Mouse (Mus musculus) macrophage (primary cell): ENCODE measurements around the gene Maml3. TPM values are rescaled to one million over a fixed set of nuclear protein-coding genes. Genes with fewer than 3 reads are reported as not detected.

Source experiments
- H3K27ac ChIP-seq: fragments of 350-480 bp; formaldehyde crosslinking; 2 replicates; pipeline ENCODE4 v1.9.0; 2021
- H3K36me3 ChIP-seq: fragments of 350-480 bp; formaldehyde crosslinking; 2 replicates; pipeline ENCODE4 v1.9.0; 2021; ENCODE audit errors: inconsistent target
- H3K4me3 ChIP-seq: fragments of 350-480 bp; formaldehyde crosslinking; 2 replicates; pipeline ENCODE4 v1.9.0; 2021; ENCODE audit errors: inconsistent target
- H3K79me2 ChIP-seq: fragments of 350-480 bp; formaldehyde crosslinking; 2 replicates; pipeline ENCODE4 v1.9.0; 2021; ENCODE audit errors: inconsistent target
- WGBS: methylation state at CpG from one replicate; pipeline ENCODE4 v1.1.7; 2026; ENCODE audit warnings: inconsistent platforms; ENCODE audit not compliant: missing documents; 5-methylcytosine and 5-hydroxymethylcytosine counted together
- polyA plus RNA-seq: library from polyadenylated mRNA; stranded (reverse); fragments of 250-400 nt; gene quantifications from 3 replicates; pipeline ENCODE4 v1.2.4, GENCODE M21; 2018; ENCODE audit warnings: inconsistent platforms

Gene Maml3
- polyA plus RNA-seq, 1 experiment from 2014 or later: 0.72 TPM

DNA sequence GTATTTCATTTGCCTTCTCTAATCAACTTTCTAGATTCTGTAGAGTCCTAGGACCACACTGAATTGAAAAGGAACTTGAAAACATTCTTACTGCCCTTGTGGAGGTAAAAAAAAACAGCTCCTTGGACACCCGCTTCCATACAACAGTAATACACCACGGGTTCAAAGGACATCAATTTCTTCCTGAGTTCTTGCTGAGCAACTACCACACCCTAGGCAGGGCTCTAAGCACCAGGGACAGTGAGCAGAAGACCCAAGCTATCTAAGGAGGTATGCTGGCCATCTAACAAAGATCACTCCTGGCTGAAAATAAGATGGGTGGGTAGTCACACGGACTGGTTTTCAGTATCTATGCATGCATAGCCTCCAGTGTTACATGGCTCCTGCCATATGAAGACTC lies 88.7 kb downstream of the Maml3 start:
- Histone ChIP-seq H3K79me2 (no peaks in the 10 kb centered on the region), H3K27ac (no peak overlapping the region), H3K4me3 (no peak overlapping the region), H3K36me3 (no peaks in the 10 kb centered on the region)
- WGBS: 84% methylated on average over 3 of the region's 3 CpGs

DNA sequence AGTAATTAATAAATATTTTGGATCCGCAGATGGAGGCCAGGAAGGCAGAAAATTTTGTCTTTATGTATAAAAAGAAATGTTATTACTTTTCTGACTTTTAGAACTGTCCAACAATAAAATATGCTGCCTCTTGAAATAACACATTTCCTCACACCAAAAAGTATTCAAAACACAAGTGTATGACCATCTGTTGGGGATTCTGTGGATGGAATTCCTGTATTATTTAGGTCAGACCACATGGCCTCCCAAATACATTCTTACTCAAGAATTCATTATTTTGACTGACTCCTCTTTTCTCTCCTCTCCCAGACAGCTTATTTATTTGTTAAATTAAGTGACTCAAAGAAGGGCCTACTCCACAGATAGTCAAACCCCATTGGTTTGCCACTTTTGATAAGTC lies 89.3 kb downstream of the Maml3 start:
- Histone ChIP-seq H3K36me3 (no peaks in the 10 kb centered on the region), H3K4me3 (no peak overlapping the region), H3K79me2 (no peaks in the 10 kb centered on the region), H3K27ac (no peak overlapping the region)
- 87% methylated on average over 1 of the region's 1 CpGs for WGBS

- Histone ChIP-seq H3K79me2 (no peaks in the 10 kb centered on the region), H3K27ac (no peak overlapping the region)
Measured at GRCm38 (mm10) chr3:52011032-52011710, 93.7 kb downstream of the Maml3 start.

DNA sequence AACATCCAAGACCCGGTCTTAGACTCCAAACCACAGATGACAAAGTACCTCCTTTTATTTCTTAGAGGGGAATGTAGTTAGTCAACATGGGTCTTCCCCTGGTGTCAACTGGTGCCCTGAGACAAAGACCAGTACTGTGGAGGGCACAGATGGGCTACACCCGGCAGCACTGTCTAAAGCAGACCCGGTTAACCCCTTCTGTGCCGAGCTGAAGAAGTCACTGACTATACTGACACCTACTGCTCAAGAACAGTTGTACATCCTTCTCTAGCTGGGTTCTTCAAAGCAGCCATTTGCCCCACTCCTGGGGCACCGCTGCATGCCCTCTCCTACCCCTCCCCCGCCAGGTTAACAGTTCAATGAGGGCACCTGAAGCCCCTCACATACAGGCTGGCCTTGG lies 95.6 kb downstream of the Maml3 start:
- Histone ChIP-seq H3K79me2 (no peaks in the 10 kb centered on the region), H3K36me3 (no peaks in the 10 kb centered on the region), H3K4me3 (no peak overlapping the region), H3K27ac (no peak overlapping the region)
- WGBS: 39% methylated on average over 6 of the region's 6 CpGs

More at GRCm38 (mm10) chr3:52011032-52011710, 93.7 kb downstream of the Maml3 start:
- WGBS: 58% methylated on average over 9 of the region's 9 CpGs
- Histone ChIP-seq H3K4me3 (no peak overlapping the region), H3K36me3 (no peaks in the 10 kb centered on the region)

GRCm38 (mm10) chr3:52007602-52008252 lies 97.1 kb downstream of the Maml3 start:
- Histone ChIP-seq H3K36me3 (no peaks in the 10 kb centered on the region), H3K4me3 (no peak overlapping the region; the same call in 1 of the 2 replicates), H3K79me2 (no peaks in the 10 kb centered on the region), H3K27ac (no peak overlapping the region)
- 22% methylated on average over 21 of the region's 21 CpGs for WGBS

- Histone ChIP-seq H3K36me3 (no peaks in the 10 kb centered on the region), H3K79me2 (no peaks in the 10 kb centered on the region), H3K4me3 (no peak overlapping the region), H3K27ac (no peak overlapping the region)
- 40% methylated on average over 9 of the region's 9 CpGs for WGBS
Measured at GRCm38 (mm10) chr3:52006721-52007330, 98.0 kb downstream of the Maml3 start.

DNA sequence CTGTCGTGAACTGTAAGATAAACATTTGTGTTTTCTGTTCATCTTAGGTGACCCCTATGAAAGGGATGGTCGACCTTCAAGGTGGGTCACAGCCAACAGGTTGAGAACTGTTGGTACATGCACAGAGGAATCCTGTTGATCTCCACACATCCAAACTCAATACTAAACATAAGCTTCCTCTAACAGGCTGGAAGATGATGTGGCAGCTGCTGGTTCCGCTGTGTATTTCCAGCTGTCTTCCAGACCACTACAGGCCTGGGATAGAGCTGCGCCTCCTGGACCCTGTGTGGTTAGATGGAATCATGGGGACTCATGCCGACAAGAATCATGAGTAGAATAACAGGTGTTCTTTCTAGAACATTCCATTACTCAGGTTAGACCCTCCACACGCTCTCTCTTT lies 101.2 kb downstream of the Maml3 start:
- Histone ChIP-seq H3K27ac (no peak overlapping the region), H3K36me3 (no peaks in the 10 kb centered on the region), H3K4me3 (no peak overlapping the region), H3K79me2 (no peaks in the 10 kb centered on the region)
- WGBS: 96% methylated on average over 6 of the region's 6 CpGs

GRCm38 (mm10) chr3:52001518-52001895 lies 103.4 kb downstream of the Maml3 start:
- H3K36me3 ChIP-seq: no peaks in the 10 kb centered on the region
- H3K79me2 ChIP-seq: no peaks in the 10 kb centered on the region
- H3K27ac ChIP-seq: no peak overlapping the region
- H3K4me3 ChIP-seq: no peak overlapping the region
- 59% methylated on average over 9 of the region's 9 CpGs for WGBS

GRCm38 (mm10) chr3:52000871-52001517 lies 103.9 kb downstream of the Maml3 start:
- no peak overlapping the region for H3K4me3 ChIP-seq
- no peaks in the 10 kb centered on the region for H3K36me3 ChIP-seq
- H3K79me2 ChIP-seq: no peaks in the 10 kb centered on the region
- H3K27ac ChIP-seq: 0 out of 2 replicates have a peak overlapping the region, but pooled peaks have one; percentile 28
- 39% methylated on average over 10 of the region's 10 CpGs for WGBS

DNA sequence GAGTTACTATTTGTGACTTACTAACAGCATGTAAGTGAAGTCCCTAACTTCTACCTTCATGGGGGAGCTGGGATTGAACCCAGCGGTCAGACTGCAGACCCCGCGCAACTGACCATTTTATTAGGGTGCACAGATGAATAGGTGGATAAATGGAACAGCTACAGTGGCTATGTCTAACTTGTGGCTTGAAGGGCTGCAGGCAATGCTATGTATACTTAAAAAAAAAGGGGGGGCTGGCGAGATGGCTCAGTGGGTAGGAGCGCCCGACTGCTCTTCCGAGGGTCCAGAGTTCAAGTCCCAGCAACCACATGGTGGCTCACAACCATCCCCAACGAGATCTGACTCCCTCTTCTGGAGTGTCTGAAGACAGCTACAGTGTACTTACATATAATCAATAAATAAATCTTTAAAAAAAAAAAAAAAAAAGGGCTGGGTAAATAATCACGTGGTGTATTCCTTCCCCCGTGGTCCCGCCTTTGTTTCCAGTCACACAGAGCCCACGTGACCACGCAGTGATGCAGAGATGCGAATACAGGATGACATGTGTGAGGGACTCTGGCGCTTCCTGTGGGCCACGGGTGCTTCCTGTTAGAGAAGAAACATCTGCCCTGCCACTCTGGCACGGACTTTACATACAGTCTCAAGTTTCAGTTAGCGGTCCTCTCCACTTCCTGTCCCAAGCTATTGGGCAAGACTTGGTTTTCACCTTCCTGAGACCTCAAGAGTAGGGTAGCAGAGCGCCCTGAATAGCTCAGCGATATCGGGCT lies 105.0 kb downstream of the Maml3 start:
- Histone ChIP-seq H3K36me3 (no peaks in the 10 kb centered on the region), H3K27ac (peak overlapping the region; percentile 28), H3K79me2 (no peaks in the 10 kb centered on the region), H3K4me3 (no peak overlapping the region)
- 20% methylated on average over 16 of the region's 21 CpGs for WGBS

- 69% methylated on average over 21 of the region's 21 CpGs for WGBS
- no peak overlapping the region for H3K27ac ChIP-seq
- no peak overlapping the region for H3K4me3 ChIP-seq
- no peaks in the 10 kb centered on the region for H3K79me2 ChIP-seq
- H3K36me3 ChIP-seq: no peaks in the 10 kb centered on the region
Measured at GRCm38 (mm10) chr3:51998511-51999399, 106.1 kb downstream of the Maml3 start.

- no peak overlapping the region for H3K27ac ChIP-seq
Measured at GRCm38 (mm10) chr3:51997616-51998015, 107.3 kb downstream of the Maml3 start.

DNA sequence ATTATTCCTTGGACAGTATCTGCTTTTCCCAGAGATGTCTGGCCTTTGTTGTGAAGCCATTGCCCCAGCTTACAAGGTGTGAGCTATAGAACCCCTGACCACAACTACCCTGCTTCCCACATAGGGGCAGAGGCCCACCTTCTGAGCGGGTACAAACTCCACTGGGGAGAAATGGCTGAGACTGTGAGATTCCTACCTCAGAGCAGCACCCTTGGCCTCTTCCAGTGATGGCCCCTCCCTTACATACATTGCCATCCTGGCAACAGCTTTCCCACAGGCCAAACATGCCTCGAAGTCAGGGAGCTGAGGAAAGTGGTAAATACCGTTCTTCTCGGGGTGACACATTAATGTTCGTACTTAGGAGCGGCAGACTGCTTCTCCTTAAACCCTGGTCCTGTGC lies 118.4 kb downstream of the Maml3 start:
- 90% methylated on average over 5 of the region's 6 CpGs for WGBS
- Histone ChIP-seq H3K79me2 (no peaks in the 10 kb centered on the region), H3K27ac (no peak overlapping the region), H3K36me3 (no peaks in the 10 kb centered on the region), H3K4me3 (no peak overlapping the region)

More at GRCm38 (mm10) chr3:51997616-51998015, 107.3 kb downstream of the Maml3 start:
- Histone ChIP-seq H3K4me3 (no peak overlapping the region), H3K79me2 (no peaks in the 10 kb centered on the region), H3K36me3 (no peaks in the 10 kb centered on the region)
- 94% methylated on average over 11 of the region's 11 CpGs for WGBS
